Mouse (Mus musculus) embryonic fibroblast, embryonic 13.5 days (primary cell): ENCODE measurements around the gene Gm21915.

Source experiments
- CTCF ChIP-seq: IDR thresholded peaks from 2 replicates; pipeline ENCODE4 v1.5.1; 2011; ENCODE audit warnings: mild to moderate bottlenecking, control low read depth, low read length, moderate library complexity, borderline replicate concordance; ENCODE audit not compliant: insufficient read depth
- POLR2A ChIP-seq: IDR thresholded peaks from 2 replicates; pipeline ENCODE4 v1.6.1; 2011; ENCODE audit warnings: low read depth, mild to moderate bottlenecking, control low read depth, low read length, moderate library complexity

- no peak for TF ChIP-seq CTCF
- TF ChIP-seq POLR2A = no peak
Observed at GRCm38 (mm10) chr9:40631101-40631500, 39.3 kb upstream of the Gm21915 start.
